ENCODE assay signal across 25 mouse cellular contexts in genomic region chr14:32796375-32796774, GRCm38 (mm10). TPM values are rescaled to one million over a fixed set of nuclear protein-coding genes. Genes with fewer than 3 reads are reported as not detected.
DNase-seq lines count a peak whose midpoint lies in the region; ATAC-seq and TF ChIP-seq lines count a peak whose summit lies in the region.
"Had no signal": no experiment of that assay in that cellular context is flagged by ENCODE, and none has a peak within 500 bp of the region (broad histone marks: within the 10 kb centered on the region; RNA-seq: fewer than 3 reads in every experiment).

No protein-coding gene starts in this region.

- H3K9ac ChIP-seq in hindbrain, postnatal 0 days (replicated peaks; ENCODE audit: low read length) = no peak overlapping the region
- H3K9ac ChIP-seq in neural tube, embryonic 11.5 days (ENCODE audit: low read length) = no peak overlapping the region
- H3K9ac ChIP-seq: forebrain, postnatal 0 days; heart, embryonic 13.5 days; stomach, embryonic 15.5 days had no signal

- WGBS in hindbrain, embryonic 10.5 days = 69% methylated on average over 8 of the region's 8 CpGs
- 48% methylated on average over 8 of the region's 8 CpGs for WGBS in hindbrain, postnatal 0 days
- 64% methylated on average over 8 of the region's 8 CpGs for WGBS in neural tube, embryonic 11.5 days

- TF ChIP-seq CTCF in hindbrain, postnatal 0 days (IDR thresholded peaks at IDR 0.05; ENCODE audit: low read depth) = no peak

- H3K9me3 ChIP-seq in hindbrain, embryonic 10.5 days = no peaks in the 10 kb centered on the region
- H3K9me3 ChIP-seq in hindbrain, postnatal 0 days (ENCODE audit: low read length) = no peaks in the 10 kb centered on the region
- H3K9me3 ChIP-seq in neural tube, embryonic 11.5 days (ENCODE audit: control insufficient read depth, low read length) = no peaks in the 10 kb centered on the region
- H3K9me3 ChIP-seq: forebrain, embryonic 10.5 days; heart, embryonic 13.5 days; stomach, embryonic 15.5 days had no signal

- H3K4me2 ChIP-seq in hindbrain, postnatal 0 days (ENCODE audit: low read depth, low read length) = no peak overlapping the region
- H3K4me2 ChIP-seq in neural tube, embryonic 11.5 days (ENCODE audit: low read depth) = no peak overlapping the region
- H3K4me2 ChIP-seq: heart, embryonic 13.5 days; stomach, embryonic 15.5 days had no signal

- no peaks in the 10 kb centered on the region for H3K36me3 ChIP-seq in hindbrain, embryonic 10.5 days
- no peaks in the 10 kb centered on the region for H3K36me3 ChIP-seq in hindbrain, postnatal 0 days (ENCODE audit: insufficient read depth, low read length)
- no peaks in the 10 kb centered on the region for H3K36me3 ChIP-seq in neural tube, embryonic 11.5 days (ENCODE audit: control insufficient read depth, insufficient read depth, low read length)
- H3K36me3 ChIP-seq: forebrain, embryonic 10.5 days; heart, embryonic 13.5 days; stomach, embryonic 15.5 days had no signal

- DNase-seq in hindbrain, embryonic 10.5 days (ENCODE audit: low spot score) = peak; percentile 12
- DNase-seq in hindbrain, postnatal 0 days (ENCODE audit: low spot score) = no peak
- DNase-seq in neural tube, embryonic 11.5 days (ENCODE audit: low spot score) = peak; percentile 17
- DNase-seq in neural tube, embryonic 10.5 days (ENCODE audit: extremely low spot score, low spot score) = no peak
- peak; percentile 21 for DNase-seq in mesoderm, embryonic 11.5 days (ENCODE audit: low read depth, low spot score)
- DNase-seq in retina, postnatal 1 day = peak; percentile 35
- DNase-seq in cerebellum, postnatal 14 days = no peak
- no peak for DNase-seq in cerebellum, adult 9-11 months
- DNase-seq: adrenal gland, postnatal 25 days; forebrain, postnatal 0 days; gastrocnemius, postnatal 25 days; heart, adult 2 months; heart, postnatal 14 days; kidney, adult 8-10 months; kidney, postnatal 10 days; lung, postnatal 4 days; thymus, adult 18-20 months; thymus, postnatal 4 days had no signal

- no peak for ATAC-seq in hindbrain, postnatal 0 days
- ATAC-seq in neural tube, embryonic 11.5 days (ENCODE audit: insufficient read depth, low FRiP score, low TSS enrichment) = no peak
- ATAC-seq: forebrain, postnatal 0 days had no signal

- H3K27ac ChIP-seq in hindbrain, embryonic 10.5 days = 0 out of 2 replicates have a peak overlapping the region, but pooled peaks have one; percentile 16
- H3K27ac ChIP-seq in hindbrain, postnatal 0 days = no peak overlapping the region
- no peak overlapping the region for H3K27ac ChIP-seq in neural tube, embryonic 11.5 days (ENCODE audit: low read depth, low read length)
- H3K27ac ChIP-seq: forebrain, embryonic 10.5 days; heart, adult 2 months; heart, embryonic 13.5 days; stomach, embryonic 15.5 days had no signal

- no peak overlapping the region for H3K4me3 ChIP-seq in hindbrain, embryonic 10.5 days
- no peak overlapping the region for H3K4me3 ChIP-seq in hindbrain, postnatal 0 days (ENCODE audit: low read length)
- H3K4me3 ChIP-seq in neural tube, embryonic 11.5 days (ENCODE audit: low read depth, low read length) = no peak overlapping the region
- H3K4me3 ChIP-seq: forebrain, embryonic 10.5 days; heart, adult 2 months; heart, embryonic 13.5 days; stomach, embryonic 15.5 days had no signal

- H3K27me3 ChIP-seq in hindbrain, embryonic 10.5 days (ENCODE audit: insufficient read depth, poor library complexity, severe bottlenecking) = no peaks in the 10 kb centered on the region
- no peaks in the 10 kb centered on the region for H3K27me3 ChIP-seq in hindbrain, postnatal 0 days (ENCODE audit: insufficient read depth, low read length)
- no peaks in the 10 kb centered on the region for H3K27me3 ChIP-seq in neural tube, embryonic 11.5 days (ENCODE audit: control insufficient read depth, insufficient read depth, low read length)
- H3K27me3 ChIP-seq: stomach, embryonic 15.5 days had no signal

- peaks cover 14% of the 10 kb centered on the region for H3K4me1 ChIP-seq in hindbrain, embryonic 10.5 days (replicated peaks)
- H3K4me1 ChIP-seq in hindbrain, postnatal 0 days (ENCODE audit: insufficient read depth, low read length) = no peaks in the 10 kb centered on the region
- H3K4me1 ChIP-seq in neural tube, embryonic 11.5 days (ENCODE audit: control insufficient read depth, insufficient read depth, low read length) = no peaks in the 10 kb centered on the region
- H3K4me1 ChIP-seq: stomach, embryonic 15.5 days had no signal

RNA-seq across cellular contexts. Expression of gene Tmem273, which starts 10.6 kb away (rescaled TPM):
- 0.43 and 0.62 TPM in 2 replicates for polyA plus RNA-seq in hindbrain, embryonic 10.5 days (2016; fragmentation: Nextera tagmentation; extraction: Ambion mirVana)
- total RNA-seq in hindbrain, postnatal 0 days (2014; rRNA removed) = 1.2 TPM in 1 of 2 replicates, not detected in the other
- 0.16 and 0.23 TPM in 2 replicates for polyA plus RNA-seq in hindbrain, postnatal 0 days (2015; fragmentation: Nextera tagmentation; extraction: Ambion mirVana)
- polyA plus RNA-seq in neural tube, embryonic 11.5 days (2014; fragmentation: Nextera tagmentation; extraction: Ambion mirVana) = 0.32 and 0.56 TPM in 2 replicates
- total RNA-seq: ES-E14; forebrain, postnatal 0 days; gastrocnemius, postnatal 25 days; megakaryocyte-erythroid progenitor cell, adult 5-6 weeks had no signal

RNA-seq across cellular contexts. Expression of gene Fam170b, which starts 37.4 kb away (rescaled TPM):
- not detected in 2 replicates for polyA plus RNA-seq in hindbrain, embryonic 10.5 days (2016; fragmentation: Nextera tagmentation; extraction: Ambion mirVana)
- total RNA-seq in hindbrain, postnatal 0 days (2014; rRNA removed) = not detected in 2 replicates
- not detected in 2 replicates for polyA plus RNA-seq in hindbrain, postnatal 0 days (2015; fragmentation: Nextera tagmentation; extraction: Ambion mirVana)
- not detected in 2 replicates for polyA plus RNA-seq in neural tube, embryonic 11.5 days (2014; fragmentation: Nextera tagmentation; extraction: Ambion mirVana)
- total RNA-seq: forebrain, postnatal 0 days; gastrocnemius, postnatal 25 days; heart, adult 2 months; heart, postnatal 14 days; layer of hippocampus, postnatal 14 days; megakaryocyte-erythroid progenitor cell, adult 5-6 weeks had no signal
- polyA plus RNA-seq: forebrain, embryonic 10.5 days; forebrain, postnatal 0 days; limb, embryonic 11.5 days; stomach, embryonic 15.5 days had no signal

Comparison
In these comparisons a context has a peak if more than half of its experiments do, and no peak if none do; other contexts are left out.
1. DNase-seq: peak in hindbrain, embryonic 10.5 days (single experiment), neural tube, embryonic 11.5 days (single experiment), mesoderm, embryonic 11.5 days (single experiment) and retina, postnatal 1 day (single experiment); none in hindbrain, postnatal 0 days (single experiment), neural tube, embryonic 10.5 days (single experiment), cerebellum, postnatal 14 days (0 of 2) and cerebellum, adult 9-11 months (single experiment).